Mouse (Mus musculus) forebrain, embryonic 11.5 days (tissue): ENCODE results near the gene Cd86. TPM values are rescaled to one million over a fixed set of nuclear protein-coding genes. Genes with fewer than 3 reads are reported as not detected.

ENCODE experiments used
- ATAC-seq: fragments of 200-750 bp; cut with Nextera tagmentation; replicated peaks from 2 replicates; pipeline ENCODE4 v1.8.0; 2017; ENCODE audit warnings: moderate TSS enrichment; ENCODE audit not compliant: low FRiP score
- DNase-seq: peaks from one replicate; pipeline ENCODE4 v3.0.0-alpha.2; 2017; ENCODE audit warnings: low spot score
- H3K27ac ChIP-seq: fragments of 300-500 bp; sonication (generic); 2 replicates; pipeline ENCODE4 v1.5.1; 2014; ENCODE audit warnings: low read depth, low read length
- H3K27me3 ChIP-seq: fragments of 300-500 bp; sonication (generic); 2 replicates; pipeline ENCODE4 v1.6.1; 2014; ENCODE audit warnings: mild to moderate bottlenecking, low read length, mixed read lengths; ENCODE audit not compliant: control insufficient read depth, insufficient read depth
- H3K36me3 ChIP-seq: fragments of 300-500 bp; sonication (generic); 2 replicates; pipeline ENCODE4 v1.6.1; 2014; ENCODE audit warnings: mild to moderate bottlenecking, low read length, moderate library complexity, mixed read lengths; ENCODE audit not compliant: control insufficient read depth, insufficient read depth
- H3K4me1 ChIP-seq: fragments of 300-500 bp; sonication (generic); replicated peaks from 2 replicates; pipeline ENCODE4 v1.6.1; 2014; ENCODE audit warnings: low read length, mixed read lengths; ENCODE audit not compliant: control insufficient read depth, insufficient read depth
- H3K4me2 ChIP-seq: fragments of 300-500 bp; sonication (generic); 2 replicates; pipeline ENCODE4 v1.6.1; 2014; ENCODE audit warnings: low read depth, mild to moderate bottlenecking, low read length, moderate library complexity, mixed read lengths; ENCODE audit not compliant: severe bottlenecking
- H3K4me3 ChIP-seq: fragments of 300-500 bp; sonication (generic); 2 replicates; pipeline ENCODE4 v1.5.1; 2014; ENCODE audit warnings: low read depth, low read length
- H3K9ac ChIP-seq: fragments of 300-500 bp; sonication (generic); 2 replicates; pipeline ENCODE4 v1.6.1; 2014; ENCODE audit warnings: low read length
- H3K9me3 ChIP-seq: fragments of 300-500 bp; sonication (generic); 2 replicates; pipeline ENCODE4 v1.6.1; 2016; ENCODE audit warnings: low read length, mixed read lengths; ENCODE audit not compliant: control insufficient read depth
- WGBS: fragments of 180-500 bp; shearing (Covaris S2); extraction: QIAGEN DNeasy Blood & Tissue Kit; methylation state at CpG from one replicate; pipeline ENCODE4 v1.1.7; 2014; 5-methylcytosine and 5-hydroxymethylcytosine counted together
- polyA plus RNA-seq: library from polyadenylated mRNA; unstranded; fragments of >200 nt; fragmentation: Nextera tagmentation; extraction: Ambion mirVana; gene quantifications from 2 replicates; pipeline ENCODE4 v1.2.1, GENCODE M21; 2014

The Cd86 gene
- polyA plus RNA-seq, 1 experiment from 2014 or later, result 1.4 TPM

DNA sequence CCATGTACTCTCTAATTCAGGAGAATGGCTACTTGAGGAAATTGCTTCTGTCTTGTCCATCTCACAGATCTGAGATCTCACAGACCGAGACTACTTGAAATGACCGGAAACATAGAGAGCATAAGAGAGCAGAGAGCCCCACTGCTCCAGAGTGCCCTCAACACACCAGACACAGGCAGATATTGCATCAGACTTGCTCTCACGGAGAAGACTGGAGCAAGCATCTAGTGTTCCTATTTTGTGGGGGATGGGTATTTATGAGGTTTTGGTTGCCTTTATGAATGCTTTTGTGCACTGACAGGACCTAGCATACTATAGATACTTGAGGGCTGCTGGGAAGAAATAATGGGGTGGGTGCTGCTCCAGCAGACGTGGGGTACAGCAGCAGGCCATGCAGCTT, 7.3 kb upstream of the Cd86 start:
- WGBS, result 87% methylated on average over 4 of the region's 4 CpGs
- Histone ChIP-seq H3K9ac (no peak overlapping the region), H3K4me3 (no peak overlapping the region), H3K4me1 (no peaks in the 10 kb centered on the region), H3K36me3 (no peaks in the 10 kb centered on the region), H3K27me3 (no peaks in the 10 kb centered on the region), H3K9me3 (no peaks in the 10 kb centered on the region), H3K27ac (no peak overlapping the region), H3K4me2 (no peak overlapping the region)
- DNase-seq (no peak), ATAC-seq (no peak)

DNA sequence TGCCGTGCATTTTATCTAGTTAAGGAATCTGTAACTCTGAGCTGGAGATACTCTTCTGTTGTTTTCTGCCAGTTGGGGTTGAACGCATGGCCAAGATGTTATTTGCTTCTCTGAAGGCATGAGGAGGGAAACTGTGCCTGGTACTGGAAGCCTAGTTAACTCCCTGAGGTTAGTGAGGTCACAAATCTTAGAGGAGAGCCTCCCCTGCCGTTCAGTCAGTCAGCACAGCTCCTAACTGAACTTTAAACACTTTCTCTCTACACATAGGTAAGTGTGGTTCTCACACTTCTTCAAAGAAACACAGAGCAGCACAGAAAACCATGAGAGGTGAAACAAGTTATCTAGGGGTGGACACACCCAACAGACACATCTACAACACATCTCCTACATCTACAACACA, 4.7 kb upstream of the Cd86 start:
- ATAC-seq, result no peak
- Histone ChIP-seq H3K4me1 (no peaks in the 10 kb centered on the region), H3K36me3 (no peaks in the 10 kb centered on the region), H3K4me2 (no peak overlapping the region), H3K27ac (no peak overlapping the region), H3K4me3 (no peak overlapping the region), H3K9me3 (no peaks in the 10 kb centered on the region), H3K27me3 (no peaks in the 10 kb centered on the region), H3K9ac (no peak overlapping the region)
- DNase-seq, result no peak
- WGBS, result 91% methylated on average over 3 of the region's 3 CpGs

DNA sequence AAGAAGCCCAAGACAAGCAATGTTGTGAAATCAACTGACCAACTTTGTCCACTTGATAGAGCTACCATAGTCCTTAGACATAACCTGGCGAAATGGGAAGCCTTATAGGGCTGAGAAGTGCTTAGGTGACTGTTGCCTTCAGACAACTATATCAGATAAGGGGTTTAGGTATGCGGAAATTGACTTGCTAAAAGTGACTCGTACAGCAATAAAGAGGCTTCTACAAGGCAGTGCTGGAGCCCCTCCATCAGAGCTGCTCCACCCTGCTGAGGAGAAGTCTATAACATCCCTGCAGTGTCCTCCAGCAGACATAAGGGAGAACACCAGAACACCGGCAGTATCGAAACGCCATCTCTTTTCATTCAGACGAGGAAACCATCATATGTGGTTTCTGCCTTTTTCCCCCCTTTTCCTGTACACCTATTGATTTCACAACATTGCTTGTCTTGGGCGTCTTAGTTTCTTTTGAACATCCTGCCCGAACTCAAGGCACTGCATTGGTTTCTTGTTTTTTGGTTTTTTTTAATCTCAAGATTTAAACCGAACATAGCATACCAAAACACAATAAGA, 652 bp upstream of the Cd86 start:
- no peaks in the 10 kb centered on the region for H3K27me3 ChIP-seq
- no peaks in the 10 kb centered on the region for H3K9me3 ChIP-seq
- no peaks in the 10 kb centered on the region for H3K36me3 ChIP-seq
- no peak overlapping the region for H3K27ac ChIP-seq
- no peak for ATAC-seq
- no peak for DNase-seq
- no peak overlapping the region for H3K4me2 ChIP-seq
- no peak overlapping the region for H3K4me3 ChIP-seq
- no peak overlapping the region for H3K9ac ChIP-seq
- WGBS, result 89% methylated on average over 10 of the region's 10 CpGs
- no peaks in the 10 kb centered on the region for H3K4me1 ChIP-seq

DNA sequence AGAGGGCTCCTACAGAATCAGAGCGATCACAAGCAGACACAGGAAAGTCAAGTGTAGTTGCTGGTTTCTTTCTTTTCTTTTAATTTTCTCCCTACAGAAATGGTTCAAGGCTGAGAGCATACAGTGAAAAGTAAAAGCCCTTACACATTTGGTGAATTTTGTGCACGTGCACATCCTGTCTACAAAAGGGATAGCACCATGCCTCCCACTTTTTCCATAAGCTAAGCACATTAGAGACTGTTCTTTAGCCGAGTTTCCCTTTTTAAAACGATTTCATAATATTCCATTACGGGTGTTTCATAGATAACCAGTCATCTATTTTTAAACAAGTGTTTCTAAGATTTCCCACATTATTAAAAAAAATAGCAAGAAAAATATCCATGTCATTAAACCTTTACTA, 2.4 kb downstream of the Cd86 start:
- no peak overlapping the region for H3K4me2 ChIP-seq
- WGBS, result 89% methylated on average over 5 of the region's 5 CpGs
- no peak overlapping the region for H3K4me3 ChIP-seq
- no peaks in the 10 kb centered on the region for H3K27me3 ChIP-seq
- no peak overlapping the region for H3K27ac ChIP-seq
- no peaks in the 10 kb centered on the region for H3K4me1 ChIP-seq
- ATAC-seq, result no peak
- H3K9ac ChIP-seq, result no peak overlapping the region
- H3K36me3 ChIP-seq, result no peaks in the 10 kb centered on the region
- DNase-seq, result no peak
- H3K9me3 ChIP-seq, result no peaks in the 10 kb centered on the region

DNA sequence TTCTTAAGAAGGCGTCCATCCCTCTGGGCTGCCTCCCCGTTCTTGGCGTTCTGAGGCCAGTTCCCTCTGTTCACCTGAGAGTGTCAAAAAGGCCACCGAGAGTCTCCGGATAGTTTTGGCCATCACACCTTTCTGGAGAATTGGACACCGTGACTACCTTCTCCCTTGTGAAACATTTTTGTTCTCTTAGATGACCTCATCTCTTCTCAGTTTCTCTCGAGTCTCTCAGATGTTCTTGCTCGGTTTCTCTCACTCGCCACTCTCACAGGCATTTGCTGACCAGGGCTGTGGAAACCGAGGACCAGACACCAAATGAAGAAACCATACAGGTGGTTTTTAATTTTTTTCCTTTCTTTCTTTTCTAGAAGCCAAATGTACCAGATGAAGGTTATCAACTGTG, 4.6 kb downstream of the Cd86 start:
- no peak overlapping the region for H3K27ac ChIP-seq
- H3K36me3 ChIP-seq, result no peaks in the 10 kb centered on the region
- no peak overlapping the region for H3K4me3 ChIP-seq
- no peak overlapping the region for H3K9ac ChIP-seq
- no peaks in the 10 kb centered on the region for H3K9me3 ChIP-seq
- no peak overlapping the region for H3K4me2 ChIP-seq
- no peaks in the 10 kb centered on the region for H3K4me1 ChIP-seq
- ATAC-seq (no peak), DNase-seq (no peak)
- H3K27me3 ChIP-seq, result no peaks in the 10 kb centered on the region
- 94% methylated on average over 10 of the region's 10 CpGs for WGBS

DNA sequence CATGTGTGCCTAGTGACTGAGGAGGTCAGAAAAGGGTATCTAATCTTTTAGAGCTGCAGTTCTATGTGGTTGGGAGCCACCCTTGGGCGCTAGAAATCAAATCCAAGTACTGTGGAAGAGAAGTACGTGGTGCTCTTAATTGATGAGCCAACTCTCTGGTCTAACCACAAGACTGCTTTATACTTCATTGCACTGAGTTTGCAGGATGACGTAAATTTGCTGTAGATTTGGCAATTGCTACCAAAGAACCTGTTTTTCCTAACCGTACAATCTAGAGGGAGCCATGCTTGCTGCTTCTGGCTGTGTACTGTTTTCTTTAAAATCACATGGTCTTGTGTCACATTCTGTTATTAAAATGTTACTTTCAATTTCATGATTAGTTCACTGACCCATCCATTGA, 10.0 kb downstream of the Cd86 start:
- ATAC-seq (no peak), DNase-seq (no peak)
- no peaks in the 10 kb centered on the region for H3K27me3 ChIP-seq
- WGBS, result 91% methylated on average over 4 of the region's 4 CpGs
- no peaks in the 10 kb centered on the region for H3K36me3 ChIP-seq
- H3K27ac ChIP-seq, result no peak overlapping the region
- no peak overlapping the region for H3K4me3 ChIP-seq
- H3K9me3 ChIP-seq, result no peaks in the 10 kb centered on the region
- H3K9ac ChIP-seq, result no peak overlapping the region
- H3K4me2 ChIP-seq, result no peak overlapping the region
- H3K4me1 ChIP-seq, result no peaks in the 10 kb centered on the region

DNA sequence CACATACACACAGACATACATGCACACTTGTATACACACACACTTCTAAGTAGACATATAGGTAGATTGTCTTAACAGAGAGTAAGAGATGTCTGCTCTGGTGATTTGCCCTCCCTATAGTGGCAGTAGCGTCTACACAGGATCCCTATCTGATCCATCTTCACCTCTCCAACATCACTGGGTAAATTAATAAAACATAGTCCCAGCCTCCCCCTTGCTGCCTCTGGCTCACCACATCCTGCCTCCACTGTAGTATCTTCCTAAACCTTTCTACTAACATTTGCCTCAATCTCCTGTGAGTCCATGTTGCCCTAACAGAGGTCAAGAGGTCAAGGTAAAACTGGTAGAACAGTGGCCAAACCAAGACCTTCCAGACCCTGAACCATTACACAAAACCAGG, 10.7 kb downstream of the Cd86 start:
- 90% methylated on average over 1 of the region's 1 CpGs for WGBS

DNA sequence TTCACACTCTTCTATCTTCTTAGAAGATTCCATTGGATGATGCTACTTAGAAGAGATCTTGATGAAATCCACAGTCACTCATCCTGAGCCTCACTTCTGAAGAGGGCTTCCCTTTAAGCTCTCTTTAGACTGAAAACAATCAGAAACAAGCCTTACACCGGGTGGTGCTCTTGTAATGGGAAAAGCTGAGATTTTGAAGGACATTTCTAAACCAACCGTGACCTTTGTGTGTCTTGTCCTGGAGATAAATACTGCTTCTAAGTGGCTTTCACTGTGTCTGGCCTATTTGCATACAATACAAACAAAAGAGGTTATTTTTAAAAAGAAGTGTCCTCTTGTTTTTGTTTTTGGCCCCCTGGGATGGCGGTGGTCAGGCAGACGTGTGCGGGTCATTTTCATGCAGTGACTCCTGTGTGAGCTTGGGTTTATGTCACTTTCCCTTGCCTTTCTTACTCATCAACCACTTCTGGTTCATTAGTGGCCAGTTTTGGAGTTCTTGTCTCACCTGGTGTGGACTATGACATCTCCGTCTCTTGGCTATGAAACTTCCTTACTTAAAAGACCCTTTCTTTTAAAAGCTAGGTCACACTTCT, 14.6 kb downstream of the Cd86 start:
- no peak for ATAC-seq
- H3K27ac ChIP-seq, result no peak overlapping the region
- no peak overlapping the region for H3K9ac ChIP-seq
- H3K27me3 ChIP-seq, result no peaks in the 10 kb centered on the region
- no peak overlapping the region for H3K4me2 ChIP-seq
- WGBS, result 62% methylated on average over 6 of the region's 6 CpGs
- no peak overlapping the region for H3K4me3 ChIP-seq
- no peaks in the 10 kb centered on the region for H3K9me3 ChIP-seq
- H3K4me1 ChIP-seq, result no peaks in the 10 kb centered on the region
- no peak for DNase-seq
- no peaks in the 10 kb centered on the region for H3K36me3 ChIP-seq

More for the DNA sequence above, 10.7 kb downstream of the Cd86 start:
- Histone ChIP-seq H3K4me1 (no peaks in the 10 kb centered on the region), H3K9me3 (no peaks in the 10 kb centered on the region), H3K4me2 (no peak overlapping the region), H3K9ac (no peak overlapping the region), H3K4me3 (no peak overlapping the region), H3K36me3 (no peaks in the 10 kb centered on the region), H3K27me3 (no peaks in the 10 kb centered on the region), H3K27ac (no peak overlapping the region)
- ATAC-seq, result no peak
- DNase-seq, result no peak

DNA sequence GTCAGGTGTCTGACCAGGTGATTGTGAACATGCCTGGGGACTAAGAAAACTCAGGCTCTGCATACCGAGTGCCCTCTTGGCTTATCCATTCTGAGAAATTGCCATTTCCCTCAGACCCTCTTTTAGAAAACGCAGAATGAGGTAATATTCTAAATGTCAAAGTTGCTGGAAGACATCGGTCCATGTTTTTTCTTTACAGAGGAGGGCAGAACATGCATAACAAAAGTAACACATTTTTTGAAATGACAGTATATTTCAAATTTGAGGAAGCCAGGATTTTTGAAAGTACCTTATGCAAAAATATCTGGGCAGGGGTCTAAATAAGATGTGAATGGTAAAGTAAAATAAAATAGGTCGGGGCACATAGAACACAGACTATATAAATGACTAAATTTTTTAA, 15.4 kb downstream of the Cd86 start:
- H3K9me3 ChIP-seq, result no peaks in the 10 kb centered on the region
- ATAC-seq, result no peak
- H3K27ac ChIP-seq, result no peak overlapping the region
- 85% methylated on average over 4 of the region's 4 CpGs for WGBS
- no peaks in the 10 kb centered on the region for H3K36me3 ChIP-seq
- no peak for DNase-seq
- H3K4me1 ChIP-seq, result no peaks in the 10 kb centered on the region
- H3K9ac ChIP-seq, result no peak overlapping the region
- no peak overlapping the region for H3K4me3 ChIP-seq
- H3K4me2 ChIP-seq, result no peak overlapping the region
- H3K27me3 ChIP-seq, result no peaks in the 10 kb centered on the region
